Mouse (Mus musculus): Measurements from ENCODE around the gene Itga11. TPM values are rescaled to one million over a fixed set of nuclear protein-coding genes. Genes with fewer than 3 reads are reported as not detected.

The Itga11 gene
- total RNA-seq, 2 experiments from 2014 or later, result 0.59 to 0.91 TPM

- no peak for DNase-seq (ENCODE audit: low spot score in 2 of 2)
Measured at GRCm38 (mm10) chr9:62679398-62679797, 1.8 kb downstream of the Itga11 start.

GRCm38 (mm10) chr9:62684311-62684710 lies 6.7 kb downstream of the Itga11 start:
- no peak for DNase-seq (ENCODE audit: low spot score in 2 of 2)

- DNase-seq (ENCODE audit: low spot score in 2 of 2), result no peak
Measured at GRCm38 (mm10) chr9:62689748-62690147, 12.1 kb downstream of the Itga11 start.

- no peak for DNase-seq (ENCODE audit: low spot score in 2 of 2)
Measured at GRCm38 (mm10) chr9:62694054-62694453, 16.4 kb downstream of the Itga11 start.

GRCm38 (mm10) chr9:62695210-62695609 lies 17.6 kb downstream of the Itga11 start:
- no peak for DNase-seq (ENCODE audit: low spot score in 2 of 2)

- DNase-seq (ENCODE audit: low spot score in 2 of 2), result no peak
Measured at GRCm38 (mm10) chr9:62696799-62697198, 19.2 kb downstream of the Itga11 start.

DNA sequence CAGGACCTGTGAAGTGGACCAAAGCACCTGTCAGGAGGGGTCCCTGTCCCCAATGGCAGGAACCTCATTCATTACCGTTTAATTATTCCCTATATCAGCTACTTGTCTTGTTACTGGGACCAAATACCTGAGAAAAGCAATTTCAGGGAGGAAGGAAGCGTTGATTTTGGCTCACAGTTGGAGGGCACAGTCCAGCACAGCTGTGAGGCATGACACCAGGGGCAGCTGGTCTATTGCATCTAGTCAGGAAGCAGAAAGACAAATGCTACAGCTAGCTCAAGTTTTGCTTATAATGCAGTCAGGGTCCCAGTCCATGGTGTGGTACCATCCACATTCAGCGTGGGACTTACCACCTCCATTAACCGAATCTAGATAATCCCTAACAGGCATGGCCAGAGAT lies 29.6 kb downstream of the Itga11 start:
- DNase-seq (ENCODE audit: low spot score in 2 of 2), result no peak

- DNase-seq (ENCODE audit: low spot score in 2 of 2), result no peak
Measured at GRCm38 (mm10) chr9:62707870-62708269, 30.2 kb downstream of the Itga11 start.

GRCm38 (mm10) chr9:62709983-62710382 lies 32.4 kb downstream of the Itga11 start:
- no peak for DNase-seq (ENCODE audit: low spot score in 2 of 2)

GRCm38 (mm10) chr9:62712374-62712773 lies 34.7 kb downstream of the Itga11 start:
- DNase-seq (ENCODE audit: low spot score in 2 of 2), result no peak

- DNase-seq (ENCODE audit: low spot score in 2 of 2), result no peak
Measured at GRCm38 (mm10) chr9:62713040-62713439, 35.4 kb downstream of the Itga11 start.

GRCm38 (mm10) chr9:62714336-62714735 lies 36.7 kb downstream of the Itga11 start:
- DNase-seq (ENCODE audit: low spot score in 2 of 2), result no peak

GRCm38 (mm10) chr9:62717982-62718381 lies 40.4 kb downstream of the Itga11 start:
- DNase-seq (ENCODE audit: low spot score in 2 of 2), result no peak

DNA sequence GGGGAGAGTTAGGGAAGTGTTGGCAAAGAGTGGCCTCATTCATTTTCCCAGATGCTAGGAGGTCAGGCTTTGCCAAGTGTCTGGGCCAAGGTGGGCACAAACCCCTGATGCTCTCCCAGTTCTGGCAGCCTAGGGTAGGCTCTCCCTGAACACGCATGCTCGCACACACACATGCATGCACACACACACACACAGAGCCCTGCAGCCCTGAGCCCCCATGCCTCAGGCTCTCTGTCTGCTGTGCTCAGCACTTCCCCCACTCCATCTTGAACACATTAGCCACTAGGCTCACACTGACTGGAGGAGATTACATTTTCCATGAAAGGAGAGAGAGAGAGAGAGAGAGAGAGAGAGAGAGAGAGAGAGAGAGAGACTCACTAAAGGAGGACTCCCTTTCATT lies 44.2 kb downstream of the Itga11 start:
- DNase-seq (ENCODE audit: low spot score in 2 of 2), result no peak

DNA sequence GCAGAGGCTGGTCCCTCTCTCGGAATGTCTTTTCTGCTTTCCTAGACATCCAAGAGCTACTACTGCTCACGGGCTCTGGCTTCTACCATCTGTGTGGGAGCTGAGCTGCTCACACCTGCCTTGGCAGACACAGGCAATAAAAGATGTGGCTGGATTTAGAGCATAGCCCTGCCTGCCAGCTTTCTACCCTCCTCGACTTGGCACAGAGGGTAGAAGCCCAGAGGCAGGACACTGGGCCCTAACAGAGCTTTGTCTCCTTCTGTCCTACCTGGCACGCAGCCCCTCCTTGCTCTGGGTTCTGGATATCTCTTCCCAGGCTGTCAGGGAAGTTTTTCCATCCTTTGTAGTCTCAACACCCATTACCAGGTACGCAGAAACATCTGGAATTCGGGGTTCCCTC lies 45.1 kb downstream of the Itga11 start:
- DNase-seq (ENCODE audit: low spot score in 2 of 2), result no peak

- no peak for DNase-seq (ENCODE audit: low spot score in 2 of 2)
Measured at GRCm38 (mm10) chr9:62724175-62724574, 46.5 kb downstream of the Itga11 start.

DNA sequence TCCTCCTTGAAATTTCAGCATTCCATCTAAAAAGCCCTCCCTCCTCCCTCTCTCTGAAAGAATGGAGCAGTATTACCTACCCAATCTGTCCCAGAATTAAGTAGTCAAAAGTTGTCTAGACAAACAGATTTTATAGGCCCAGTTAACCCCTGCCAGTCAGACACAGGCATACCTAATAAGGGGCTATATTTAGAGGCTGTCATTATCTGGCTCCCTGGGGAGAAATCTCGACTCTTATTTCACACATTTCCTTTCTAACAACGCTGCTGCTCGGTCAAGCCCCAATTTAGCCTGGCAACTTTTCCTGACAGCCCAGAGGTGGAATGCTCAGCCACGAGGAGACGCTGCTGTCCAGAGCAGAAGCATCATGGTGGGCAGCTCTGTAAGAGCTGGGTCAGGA lies 47.6 kb downstream of the Itga11 start:
- DNase-seq (ENCODE audit: low spot score in 2 of 2), result no peak

- no peak for DNase-seq (ENCODE audit: low spot score in 2 of 2)
Measured at GRCm38 (mm10) chr9:62726472-62726871, 48.8 kb downstream of the Itga11 start.

DNA sequence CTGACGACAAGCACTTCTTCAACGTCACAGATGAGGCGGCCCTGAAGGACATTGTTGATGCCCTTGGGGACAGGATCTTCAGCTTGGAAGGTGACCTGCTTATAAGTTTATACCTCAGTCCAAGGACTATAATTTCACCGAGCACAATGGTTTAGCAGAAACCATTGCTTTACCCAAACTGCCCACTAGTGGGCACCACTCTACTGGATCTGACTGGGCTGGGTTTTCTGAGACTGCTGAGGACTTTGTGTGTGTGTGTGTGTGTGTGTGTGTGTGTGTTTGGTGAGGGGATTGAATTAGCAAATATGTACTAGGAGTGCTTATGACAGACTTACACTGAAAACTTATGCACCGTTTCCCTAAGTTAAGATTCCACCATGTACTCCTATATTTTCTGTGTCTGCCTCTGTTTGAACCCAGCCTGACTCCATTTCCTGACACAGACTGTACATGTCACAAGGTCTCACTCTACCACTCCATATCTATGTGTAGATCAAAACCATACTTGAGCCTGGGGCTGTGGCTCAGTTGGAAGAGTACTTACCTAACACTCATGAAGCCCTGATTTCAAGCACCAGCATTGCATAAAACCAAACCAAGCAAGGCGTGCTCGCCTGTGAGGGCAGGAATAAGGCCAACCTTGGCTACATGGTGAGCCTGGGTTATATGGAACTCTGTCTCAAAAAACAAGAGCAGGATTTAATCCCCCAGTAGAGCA lies 67.1 kb downstream of the Itga11 start:
- DNase-seq (ENCODE audit: low spot score in 2 of 2), result peak; percentile 42 to 53

DNA sequence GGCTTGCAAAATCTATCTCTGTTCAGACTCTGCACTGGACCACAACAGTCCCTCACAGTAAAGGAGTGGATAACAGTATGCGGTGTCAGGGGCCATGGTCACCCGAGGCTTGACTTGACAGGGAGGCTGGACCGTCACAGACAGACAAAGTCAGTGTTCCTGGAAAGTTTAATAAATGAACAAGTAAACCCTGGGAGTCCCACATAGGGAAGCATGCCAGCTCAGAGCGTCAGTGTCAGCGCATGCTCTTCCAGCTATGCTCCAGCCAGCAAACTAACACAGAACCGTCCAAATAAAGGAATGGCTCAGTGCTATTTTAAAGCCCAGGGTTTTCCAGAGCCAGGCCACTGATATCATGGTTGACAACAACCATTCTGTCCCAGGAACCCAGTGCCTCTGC lies 69.0 kb downstream of the Itga11 start:
- no peak for DNase-seq (ENCODE audit: low spot score in 2 of 2)

- no peak for DNase-seq (ENCODE audit: low spot score in 2 of 2)
Measured at GRCm38 (mm10) chr9:62749666-62750065, 72.0 kb downstream of the Itga11 start.

DNA sequence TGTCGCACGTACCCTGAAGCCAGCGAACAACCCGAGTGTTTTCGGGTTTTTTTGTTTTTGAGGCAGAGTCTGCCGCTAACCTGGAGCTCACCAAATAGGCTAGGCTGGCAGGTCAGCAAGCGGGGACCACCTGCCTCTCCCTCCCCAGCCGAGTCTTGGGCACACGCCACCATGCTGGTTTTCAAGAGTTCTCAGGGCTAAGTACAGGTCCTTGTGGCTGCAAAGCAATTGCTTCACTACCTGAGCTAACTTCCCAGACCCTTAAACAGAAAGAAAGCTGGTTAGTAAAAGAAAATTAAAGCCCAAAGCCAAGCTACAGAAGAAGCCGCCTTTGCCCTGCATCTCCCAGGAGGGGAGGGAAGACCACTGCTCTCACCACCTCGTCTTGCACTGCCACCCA lies 72.8 kb downstream of the Itga11 start:
- no peak for DNase-seq (ENCODE audit: low spot score in 2 of 2)

- DNase-seq (ENCODE audit: low spot score in 2 of 2), result no peak
Measured at GRCm38 (mm10) chr9:62758288-62758687, 80.7 kb downstream of the Itga11 start.

- DNase-seq (ENCODE audit: low spot score in 2 of 2), result no peak
Measured at GRCm38 (mm10) chr9:62759601-62760000, 82.0 kb downstream of the Itga11 start.

Data from layer of hippocampus, postnatal 10 days (tissue).